Mouse (Mus musculus) cerebellum, adult 9-10 months (tissue): ENCODE measurements around the gene Gnpnat1.

Experiments
- DNase-seq: peaks from one replicate; pipeline ENCODE4 v3.0.0; 2022

The Gnpnat1 gene

DNA sequence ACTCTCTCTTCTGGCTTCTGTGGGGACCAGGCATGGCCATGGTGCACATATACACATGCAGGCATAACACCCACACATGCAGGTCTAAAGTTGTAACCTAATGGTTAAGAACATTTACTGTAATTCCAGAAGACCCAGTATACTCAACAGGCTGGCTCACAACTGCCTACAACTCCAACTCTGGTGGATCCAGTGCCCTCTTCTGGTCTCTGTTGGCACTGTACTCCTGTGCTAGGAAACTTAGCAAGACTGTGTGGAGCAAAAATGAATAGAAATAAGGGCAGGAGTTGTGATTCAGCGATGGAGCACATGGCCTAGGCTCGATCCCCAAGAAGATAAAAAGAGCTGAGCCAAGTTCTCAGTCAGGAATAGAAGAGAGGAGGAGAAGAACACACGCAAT, 4.9 kb downstream of the Gnpnat1 start:
- DNase-seq, result no peak

DNA sequence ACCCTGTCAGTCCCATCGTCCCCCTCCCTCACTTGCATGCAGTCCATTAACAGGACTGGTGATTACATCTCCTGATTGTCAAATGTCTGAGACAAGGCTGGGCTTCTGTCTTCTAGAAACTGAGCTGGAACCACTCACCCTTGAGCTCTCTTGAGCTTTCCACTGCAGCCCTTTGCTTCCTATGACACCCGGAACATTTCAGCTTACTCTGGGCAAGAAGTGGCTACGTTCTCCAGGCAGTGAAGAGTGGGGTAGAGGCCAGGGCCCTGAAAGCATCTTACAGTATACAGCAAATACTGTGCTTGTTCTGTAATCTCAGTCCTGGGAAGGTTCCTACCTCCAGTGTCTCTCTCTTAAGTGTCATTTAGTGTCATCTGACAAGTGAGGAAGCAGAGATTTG, 15.5 kb downstream of the Gnpnat1 start:
- no peak for DNase-seq

DNA sequence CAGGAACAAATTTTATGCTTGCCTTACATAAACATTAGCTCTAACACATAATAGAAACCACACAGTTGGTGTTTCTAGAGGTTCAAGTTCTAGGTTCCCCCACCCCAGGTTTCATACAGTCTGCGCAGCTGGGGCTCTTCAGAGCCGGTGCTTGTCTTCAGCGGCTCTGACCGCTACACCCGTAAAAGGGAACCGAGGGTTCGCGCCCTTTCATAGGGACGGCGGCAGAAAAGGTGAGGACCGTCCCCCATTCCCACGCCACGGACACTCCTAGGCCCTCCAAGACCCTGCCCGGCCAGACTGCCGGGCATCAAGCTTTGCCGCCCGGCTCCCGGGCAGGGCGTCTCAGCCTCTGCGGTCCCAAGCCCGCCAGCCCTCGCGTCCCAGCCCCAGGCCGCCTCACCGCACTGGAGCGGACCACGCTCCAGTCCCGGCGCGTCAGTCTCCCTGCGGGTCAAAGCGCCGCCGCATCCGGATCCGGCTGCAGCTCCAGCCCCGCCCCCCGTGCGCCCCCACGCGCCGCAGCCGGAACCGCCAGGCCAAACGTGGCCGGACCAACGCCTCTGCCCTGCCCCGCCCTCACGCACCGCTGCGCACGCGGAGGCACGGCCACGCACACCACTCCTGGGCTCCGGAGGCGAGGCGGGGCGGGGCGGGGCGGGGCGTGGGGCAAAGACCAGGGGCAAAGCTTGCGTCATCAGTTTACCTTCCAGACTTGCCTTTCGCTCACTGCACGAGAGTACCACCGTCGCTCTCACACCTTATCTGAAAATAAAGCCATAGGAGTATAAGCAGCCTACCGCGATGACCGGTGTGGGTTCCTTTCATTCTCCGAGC, 16.1 kb downstream of the Gnpnat1 start:
- DNase-seq, result peak; percentile 93

DNA sequence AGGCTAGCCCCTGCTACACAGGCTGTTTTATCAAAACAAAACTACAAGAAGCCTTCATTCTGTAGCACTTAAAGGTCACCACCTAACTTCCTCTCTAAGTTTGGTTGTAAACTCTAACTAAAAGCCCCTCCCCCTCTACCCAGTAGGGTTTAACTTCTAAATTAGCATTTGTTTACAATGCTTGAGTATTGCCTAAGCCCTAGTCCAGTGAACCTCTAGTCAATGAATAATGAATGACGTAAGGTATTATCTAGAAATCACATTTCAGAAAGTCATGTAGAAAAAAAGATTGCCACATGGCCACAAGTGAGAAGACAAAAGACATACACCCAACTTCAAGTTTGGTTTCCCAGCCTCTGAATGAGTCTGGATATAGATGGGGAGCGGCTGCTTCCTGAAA, 17.2 kb downstream of the Gnpnat1 start:
- peak; percentile 34 for DNase-seq

DNA sequence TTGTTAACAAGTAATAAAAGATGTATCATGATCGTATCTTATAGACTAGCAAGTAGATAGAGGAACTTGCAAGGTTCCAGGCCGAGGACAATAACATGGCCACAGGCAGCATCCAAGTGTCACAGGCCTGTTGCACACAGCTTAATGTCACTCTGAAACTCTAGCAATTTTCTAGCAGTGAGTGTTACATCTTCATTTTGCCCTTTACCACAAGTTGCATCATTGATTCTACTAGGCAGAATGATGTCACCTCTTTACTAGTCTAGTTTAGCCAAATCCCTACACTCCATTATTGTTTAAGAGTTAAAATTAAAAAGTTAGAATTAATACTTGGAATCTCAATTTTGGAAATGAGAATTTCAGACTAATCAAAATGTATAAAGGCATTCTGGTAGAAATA, 19.1 kb downstream of the Gnpnat1 start:
- no peak for DNase-seq

DNA sequence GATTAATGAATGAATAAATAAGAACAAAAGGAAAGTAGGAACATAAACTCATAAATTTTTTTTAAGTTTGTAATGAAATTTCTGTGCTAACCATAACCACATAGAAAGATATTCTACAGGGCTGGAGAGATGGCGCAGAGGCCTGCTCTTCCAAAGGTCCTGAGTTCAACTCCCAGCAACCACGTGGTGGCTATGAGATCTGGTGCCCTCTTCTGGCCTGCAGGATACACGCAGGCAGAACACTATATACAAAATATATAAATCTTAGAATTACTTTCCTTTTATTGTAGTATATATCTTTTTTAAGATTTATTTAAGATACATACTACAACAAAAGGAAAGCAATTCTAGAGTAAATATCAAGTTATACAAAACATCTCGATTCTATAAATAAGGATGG, 21.8 kb downstream of the Gnpnat1 start:
- no peak for DNase-seq

DNA sequence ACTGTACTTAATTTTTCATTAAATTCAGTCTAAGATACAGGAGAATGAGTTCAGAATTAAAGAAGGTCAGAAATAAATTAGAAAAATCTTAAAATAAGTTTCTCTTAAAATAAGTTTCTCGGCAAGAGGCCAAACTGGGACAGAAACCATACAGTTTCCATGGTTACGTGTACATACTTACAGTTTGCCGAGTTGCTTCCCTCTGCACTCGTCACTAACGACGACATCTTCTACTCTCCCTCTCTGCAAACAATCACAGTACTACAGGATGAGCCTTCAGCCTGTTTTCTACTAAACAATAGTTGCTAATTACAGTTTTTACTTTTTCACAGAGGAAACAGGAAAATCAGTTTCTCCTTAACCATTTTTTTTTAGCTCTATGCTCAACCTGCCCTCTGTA, 24.0 kb downstream of the Gnpnat1 start:
- DNase-seq, result no peak

DNA sequence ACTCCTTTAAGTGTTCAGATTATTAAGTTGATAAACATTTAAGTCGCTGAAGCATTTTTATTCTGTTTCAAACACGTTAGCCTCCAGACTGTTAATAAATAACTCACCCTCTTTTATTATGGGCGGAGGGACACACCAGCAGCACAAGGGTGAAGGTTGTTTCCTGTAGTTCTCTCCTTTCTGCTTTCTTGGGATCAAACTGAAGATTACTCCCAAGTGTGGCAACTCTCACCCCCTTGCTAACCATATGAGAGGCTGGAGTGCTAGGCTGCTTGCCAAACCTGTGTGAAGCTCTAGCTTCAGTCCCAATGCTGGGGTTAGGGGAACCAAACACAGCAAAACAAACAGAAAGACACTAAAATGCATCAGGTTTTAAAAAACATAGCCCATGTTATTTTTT, 25.9 kb downstream of the Gnpnat1 start:
- no peak for DNase-seq

DNA sequence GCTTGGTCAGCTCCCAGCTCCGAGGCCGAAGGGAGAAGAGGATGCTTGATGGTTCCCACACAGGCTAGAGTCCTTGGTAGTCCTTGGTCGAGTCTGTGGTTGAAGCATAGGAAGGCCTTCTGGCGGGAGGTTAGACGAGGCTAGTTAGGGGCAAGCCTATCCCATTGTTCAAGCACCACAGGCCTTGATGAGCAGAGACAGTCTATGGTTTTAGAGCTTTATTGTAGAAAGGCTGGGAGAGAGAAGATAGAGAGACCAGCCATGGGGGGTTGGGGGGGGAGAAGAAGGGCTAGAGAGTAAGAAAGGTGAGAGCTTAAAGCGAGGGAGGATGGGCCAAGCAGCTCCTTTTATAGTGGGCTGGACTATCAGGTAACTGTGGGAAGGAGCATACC, 39.5 kb downstream of the Gnpnat1 start:
- no peak for DNase-seq

DNA sequence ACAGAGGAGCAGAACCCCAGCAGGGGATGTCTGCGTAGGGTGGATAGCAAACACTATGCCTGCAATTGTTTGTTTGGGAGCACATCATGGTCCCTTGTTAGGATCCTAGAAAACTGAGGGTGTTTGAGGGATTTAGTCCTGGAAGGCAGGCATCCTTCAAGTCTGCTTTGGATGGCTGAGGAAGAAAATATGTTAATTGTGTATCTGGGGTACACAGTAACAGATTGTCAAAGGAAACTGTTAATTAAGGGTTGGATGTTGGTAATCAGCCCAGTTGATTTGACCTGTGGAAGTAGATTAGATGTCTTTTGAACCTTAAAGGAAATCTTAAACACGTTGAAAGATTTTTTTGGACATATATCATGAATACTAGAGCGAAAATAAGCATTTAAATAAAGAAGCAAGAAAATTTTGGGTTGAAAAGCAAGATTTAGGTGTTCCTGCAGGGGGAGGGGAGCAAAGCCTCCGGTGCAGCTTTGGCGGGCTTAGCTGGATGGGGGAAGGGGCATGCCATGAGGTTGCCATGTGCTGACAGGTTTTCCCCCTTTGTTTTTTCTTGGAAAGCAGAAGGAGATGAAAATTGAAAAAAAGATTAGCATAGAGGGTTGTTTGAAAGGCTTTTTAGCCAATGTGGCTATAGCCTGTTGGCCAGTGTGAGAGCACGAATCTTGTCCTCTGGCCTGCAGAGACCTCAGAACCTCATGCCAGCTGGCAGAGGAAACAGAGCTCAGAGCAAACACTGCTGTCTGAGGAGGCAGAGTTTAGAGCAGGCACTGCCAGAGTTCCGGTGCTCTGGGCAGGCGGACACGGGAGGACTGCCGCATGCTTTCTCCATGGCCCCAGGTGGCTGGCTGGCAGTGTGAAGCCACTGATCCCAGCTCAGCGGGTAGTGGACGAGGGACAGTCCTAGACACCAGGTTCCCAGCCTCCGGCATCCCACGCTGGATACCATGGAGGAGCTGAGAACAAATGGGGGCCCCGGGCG, 40.2 kb downstream of the Gnpnat1 start:
- peak; percentile 78 for DNase-seq

DNA sequence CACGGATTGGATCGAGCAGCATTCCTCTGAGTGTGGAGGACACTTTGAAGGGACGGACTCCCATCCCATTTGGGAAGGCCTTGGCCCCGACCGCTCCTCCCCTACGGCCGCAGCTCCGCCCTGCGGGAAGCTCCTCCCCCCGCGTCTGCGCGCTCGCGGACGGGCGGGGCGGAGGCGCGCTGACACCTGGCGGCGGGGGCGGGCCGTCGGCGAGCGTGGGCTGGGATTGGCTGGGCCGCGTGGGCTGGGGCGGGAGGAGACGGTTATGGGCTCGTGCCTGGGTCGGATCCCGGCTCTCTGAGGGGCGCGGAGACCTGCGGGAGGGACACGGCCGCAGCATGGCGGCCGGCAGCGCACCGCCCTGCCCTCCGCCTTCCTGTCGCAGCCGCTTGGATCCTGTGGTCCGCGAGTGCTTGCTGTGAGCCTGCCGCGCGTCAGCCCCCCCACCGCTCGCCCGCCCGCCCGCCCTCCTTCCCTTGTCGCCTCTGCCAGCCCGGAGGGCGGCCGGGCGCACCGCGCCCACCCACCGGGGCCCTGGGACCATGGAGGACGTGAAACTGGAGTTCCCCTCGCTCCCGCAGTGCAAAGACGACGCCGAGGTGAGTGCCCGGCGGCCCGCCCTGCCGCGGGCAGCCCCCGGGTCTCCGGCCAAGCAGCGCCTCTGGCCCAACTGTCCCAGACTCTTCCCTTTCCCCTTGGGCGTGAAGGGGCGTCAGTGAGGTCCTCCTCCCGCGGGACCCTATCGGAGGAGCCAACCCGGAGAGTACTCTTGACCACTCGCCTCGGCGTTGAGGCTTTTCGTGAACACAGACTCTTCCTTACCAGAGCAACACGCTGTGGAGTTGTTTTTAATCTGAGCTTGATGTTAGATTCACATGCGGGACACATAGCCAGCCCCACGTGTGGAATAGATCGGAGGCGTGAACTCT, 53.5 kb downstream of the Gnpnat1 start, which contains the start of gene Styx:
Gene Styx, plus strand, starts transcription at position 163 of the 929 bp plus-strand sequence.
- DNase-seq, result peak; percentile 94

DNA sequence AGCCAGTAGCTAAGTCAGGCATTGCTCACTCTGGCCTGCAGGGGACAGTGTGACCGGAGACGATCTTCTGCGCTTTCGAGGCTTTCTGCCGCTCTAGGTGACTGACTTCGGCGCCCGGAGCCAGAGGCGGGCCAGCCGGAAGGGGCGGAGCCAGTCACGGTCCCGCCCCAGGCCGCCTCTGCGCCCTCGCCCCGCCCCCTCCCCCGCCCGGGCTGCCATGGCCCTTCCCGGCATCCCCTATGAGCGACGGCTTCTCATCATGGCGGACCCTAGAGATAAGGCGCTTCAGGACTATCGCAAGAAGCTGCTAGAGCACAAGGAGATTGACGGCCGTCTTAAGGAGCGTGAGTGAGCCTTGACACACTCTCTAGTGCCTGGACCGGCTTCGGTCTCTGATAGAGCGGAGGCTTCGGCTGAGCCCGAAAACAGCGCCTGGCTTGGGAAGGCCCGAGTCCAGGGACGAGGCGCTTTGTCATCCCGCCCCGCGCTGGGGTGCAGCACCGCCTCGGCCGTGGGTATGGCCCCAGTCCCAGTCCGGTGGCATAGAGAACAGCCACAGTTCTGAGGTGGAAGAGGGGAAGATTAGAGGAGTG, 75.0 kb downstream of the Gnpnat1 start, which contains the start of gene Psmc6:
Gene Psmc6, plus strand, starts transcription at position 200 of the 593 bp plus-strand sequence.
- DNase-seq, result peak; percentile 94

DNA sequence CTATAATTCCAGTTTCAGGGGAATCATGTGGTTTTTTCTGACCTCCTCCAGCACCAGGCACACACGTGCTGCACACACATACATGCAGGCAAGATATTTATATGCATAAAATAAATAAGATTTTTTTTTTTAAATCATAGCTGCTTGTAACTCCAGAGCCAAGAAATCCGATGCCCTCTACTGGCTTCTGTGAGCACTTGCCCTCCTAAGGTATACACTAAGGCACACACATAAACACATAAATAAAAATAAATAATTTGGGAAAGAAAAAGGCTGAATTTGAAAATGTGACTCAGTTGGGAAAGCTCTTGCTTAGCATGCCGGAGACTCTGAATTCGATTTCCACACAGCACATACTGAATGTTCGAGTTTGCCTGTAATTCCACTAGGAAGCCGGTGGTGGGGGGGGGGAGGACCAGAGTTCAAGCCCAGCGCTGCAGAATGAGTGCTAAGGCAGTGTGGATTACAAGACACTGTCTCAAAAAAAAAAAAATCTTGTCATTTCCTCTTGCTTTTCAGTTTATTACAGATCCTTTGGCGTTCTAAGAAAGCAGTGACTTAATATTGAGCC, 75.6 kb downstream of the Gnpnat1 start:
- no peak for DNase-seq

DNA sequence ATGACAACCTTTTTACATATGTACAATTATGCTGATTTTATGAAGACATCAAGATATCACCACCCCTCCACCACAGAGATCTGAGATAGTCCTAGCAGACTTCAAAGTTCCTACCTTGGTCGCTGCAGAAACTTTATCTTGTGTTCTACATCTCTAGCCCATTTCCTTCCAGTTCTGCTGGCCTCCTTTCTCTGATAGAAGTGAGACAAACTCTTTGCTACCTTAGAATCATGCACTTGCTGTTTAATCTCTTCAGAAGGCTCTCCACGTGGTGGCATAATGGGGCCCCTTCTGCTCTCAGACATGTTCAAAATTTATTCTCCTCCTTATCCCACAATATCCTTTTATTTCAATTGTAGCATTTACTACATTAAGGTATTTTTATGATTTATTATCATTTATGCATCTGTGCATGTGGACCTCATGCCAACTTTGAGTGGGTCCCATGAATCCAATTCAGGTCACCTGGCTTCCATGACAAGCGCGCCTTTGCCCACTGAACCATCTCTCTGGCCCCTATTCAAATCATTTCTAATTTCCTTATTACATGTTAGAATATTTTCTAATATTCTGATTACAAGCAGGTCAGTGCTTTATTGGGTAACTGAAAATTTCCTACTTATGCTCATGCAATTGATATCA, 76.5 kb downstream of the Gnpnat1 start:
- DNase-seq, result no peak
